Mouse (Mus musculus) embryonic stem cell, embryonic (primary cell): ENCODE measurements around the gene Wdr45b.

ENCODE experiments used
- CTCF ChIA-PET, 4 experiments: fragments of 300-600 bp in 2 of 4; fragments of 350-600 bp in 2 of 4; sonication (Branson Sonifier 250); formaldehyde crosslinking; loops; one replicate each; lab custom pipeline; 2022; ENCODE audit warnings: inconsistent platforms in 2 of 4; lab: Charles Lee
- POLR2A ChIA-PET, 4 experiments: fragments of 300-600 bp in 2 of 4; fragments of 350-600 bp in 2 of 4; sonication (Branson Sonifier 250); formaldehyde crosslinking; loops; one replicate each; lab custom pipeline; 2022; ENCODE audit warnings: antibody characterized with exemption in 4 of 4, inconsistent platforms in 1 of 4; lab: Charles Lee

Wdr45b gene

GRCm38 (mm10) chr11:121278011-121278410 is 76.2 kb downstream of the Wdr45b start:
- CTCF ChIA-PET, result interaction anchor here in 1 of 4 experiments (1.2 kb wide), 1 partner anchor 102 kb away, joined by 4 read pairs; no protein-coding TSS in a partner anchor
- POLR2A ChIA-PET, result interaction anchor here in 2 of 4 experiments (0.7 to 2.6 kb wide), 8 partner anchors 9 to 109 kb away, joined by 3 to 12 read pairs (median 4); partner anchors contain the start of gene Narf (in 1 of the 2)

GRCm38 (mm10) chr11:121277516-121277915 is 76.7 kb downstream of the Wdr45b start:
- CTCF ChIA-PET, result interaction anchor here in 1 of 4 experiments (1.1 kb wide), 1 partner anchor 41 kb away, joined by 3 read pairs; the partner anchor contains the start of gene Narf
- POLR2A ChIA-PET, result interaction anchor here in 1 of 4 experiments (0.6 to 1.6 kb wide), 3 partner anchors 10 to 67 kb away, joined by 3 to 7 read pairs (median 5); no protein-coding TSS in a partner anchor
